In the genomic region with DNA sequence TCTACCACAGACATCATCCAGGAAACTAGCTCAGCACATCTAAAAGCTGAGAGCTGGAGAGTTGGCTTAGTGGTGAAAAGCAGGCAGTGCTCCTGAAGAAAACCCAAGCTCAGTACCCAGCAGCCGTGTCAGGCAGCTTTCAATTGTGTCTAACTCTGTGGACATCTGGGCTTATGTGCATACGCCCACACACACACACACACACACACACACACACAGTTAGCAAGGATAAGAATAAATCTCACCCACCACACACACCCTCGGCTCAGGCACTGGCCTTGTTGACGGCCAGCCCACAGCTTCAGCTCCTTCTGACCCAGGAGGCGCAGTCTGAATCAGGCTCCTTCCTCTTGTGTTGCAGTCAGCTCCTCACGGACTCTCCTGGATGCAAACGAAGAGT, we compare ENCODE assay signal across 19 mouse cellular contexts. TPM values are rescaled to one million over a fixed set of nuclear protein-coding genes. Genes with fewer than 3 reads are reported as not detected.
DNase-seq lines count a peak whose midpoint lies in the region; ATAC-seq lines count a peak whose summit lies in the region.
"Had no signal": no experiment of that assay in that cellular context is flagged by ENCODE, and none has a peak within 500 bp of the region (broad histone marks: within the 10 kb centered on the region; RNA-seq: fewer than 3 reads in every experiment).

No protein-coding gene starts in this region.

- intact Hi-C loops in left cerebral cortex, postnatal 14 days (cut with DNase I), result no loop called here

- no peak for DNase-seq in frontal cortex, postnatal 10 days (ENCODE audit: low spot score in 2 of 2)
- peak; percentile 62 for DNase-seq in right cerebral cortex, adult 18-20 months
- DNase-seq in right cerebral cortex, postnatal 4 days, result no peak
- DNase-seq in left cerebral cortex, postnatal 14 days (ENCODE audit: low spot score in 2 of 2), result peak; percentile 33 to 71
- DNase-seq in telencephalon, adult 2 months (ENCODE audit: low read depth, low spot score), result peak; percentile 50
- no peak for DNase-seq in urinary bladder, postnatal 14 days (ENCODE audit: low spot score)
- DNase-seq in adrenal gland, adult (ENCODE audit: inconsistent age in 2 of 2, low spot score in 1 of 2), result no peak
- DNase-seq: cerebellum, adult 8-10 months; kidney, adult 18-20 months; kidney, postnatal 10 days; liver; liver, postnatal 0 days; thymus, postnatal 4 days had no signal

- peak; percentile 78 for ATAC-seq in frontal cortex, adult (ENCODE audit: low TSS enrichment)
- ATAC-seq: liver, postnatal 0 days had no signal

RNA-seq across cellular contexts. Expression of a gene that starts 10.7 kb away (rescaled TPM):
- 10 to 100 TPM; 30.4 to 35.1 TPM for total RNA-seq in left cerebral cortex, postnatal 14 days (2021)

RNA-seq across cellular contexts. Expression of a gene that starts 53.2 kb away (rescaled TPM):
- total RNA-seq in left cerebral cortex, postnatal 14 days (2021), result not detected
- total RNA-seq: adrenal gland, postnatal 10 days; common myeloid progenitor, adult 5-6 weeks; gastrocnemius, postnatal 4 days; hematopoietic stem cell, adult 5-6 weeks; layer of hippocampus, postnatal 25 days had no signal

Comparison
In these comparisons a context has a peak if more than half of its experiments do, and no peak if none do; other contexts are left out.
1. DNase-seq: peak in right cerebral cortex, adult 18-20 months (single experiment), left cerebral cortex, postnatal 14 days (2 of 2) and telencephalon, adult 2 months (single experiment); none in frontal cortex, postnatal 10 days (0 of 2), right cerebral cortex, postnatal 4 days (single experiment), urinary bladder, postnatal 14 days (single experiment) and adrenal gland, adult (0 of 2).